Mouse (Mus musculus) ES-E14 (cell line): ENCODE data around the gene Osbpl6. TPM values are rescaled to one million over a fixed set of nuclear protein-coding genes. Genes with fewer than 3 reads are reported as not detected.

Experiments used
- DNase-seq: peaks from one replicate; pipeline ENCODE4 v3.0.0-alpha.2; 2013; ENCODE audit warnings: low read depth, low spot score
- H3K27ac ChIP-seq: 2 replicates; pipeline ENCODE4 v1.5.1; 2012; ENCODE audit warnings: low read depth, mild to moderate bottlenecking, low read length, moderate library complexity, mixed read lengths; ENCODE audit not compliant: poor library complexity, insufficient read depth, severe bottlenecking
- H3K36me3 ChIP-seq: 2 replicates; pipeline ENCODE4 v1.6.1; 2012; ENCODE audit warnings: mild to moderate bottlenecking, low read length, moderate library complexity, mixed read lengths; ENCODE audit not compliant: control insufficient read depth, poor library complexity, insufficient read depth, severe bottlenecking
- H3K4me1 ChIP-seq, 2 experiments: fragments of 150-350 bp in 1 of 2; sonication (generic) in 1 of 2; 2 replicates each; pipeline ENCODE4 v1.6.1; 2012; ENCODE audit warnings: low read length in 2 of 2, mild to moderate bottlenecking in 1 of 2, mixed read lengths in 1 of 2; ENCODE audit not compliant: control insufficient read depth in 2 of 2, insufficient read depth in 2 of 2, poor library complexity in 1 of 2
- H3K4me3 ChIP-seq, 2 experiments: fragments of 150-350 bp in 1 of 2; sonication (generic) in 1 of 2; 2 replicates each; pipeline ENCODE4 v1.5.1; 2012; ENCODE audit warnings: low read length in 2 of 2, low read depth in 1 of 2, mild to moderate bottlenecking in 1 of 2, mixed read lengths in 1 of 2; ENCODE audit not compliant: insufficient read depth in 1 of 2, poor library complexity in 1 of 2, severe bottlenecking in 1 of 2
- H3K9ac ChIP-seq: 2 replicates; pipeline ENCODE4 v1.6.1; 2012; ENCODE audit warnings: low read depth, mild to moderate bottlenecking, low read length, mixed read lengths; ENCODE audit not compliant: poor library complexity, insufficient read depth, severe bottlenecking
- H3K9me3 ChIP-seq: fragments of 150-350 bp; sonication (generic); 2 replicates; pipeline ENCODE4 v1.6.1; 2012; ENCODE audit warnings: low read depth, mild to moderate bottlenecking, low read length; ENCODE audit not compliant: control insufficient read depth, insufficient read depth
- CHD2 ChIP-seq: IDR thresholded peaks from 2 replicates; pipeline ENCODE4 v1.6.1; 2014; ENCODE audit warnings: mild to moderate bottlenecking, low read depth, low read length, inconsistent platforms
- HCFC1 ChIP-seq: IDR thresholded peaks from 2 replicates; pipeline ENCODE4 v1.6.1; 2012; ENCODE audit warnings: low read length, inconsistent platforms, borderline replicate concordance; ENCODE audit not compliant: insufficient read depth
- MAFK ChIP-seq: IDR thresholded peaks from 2 replicates; pipeline ENCODE4 v1.6.1; 2014; ENCODE audit warnings: mild to moderate bottlenecking, low read depth, low read length, inconsistent platforms; ENCODE audit not compliant: insufficient read depth
- ZC3H11A ChIP-seq: IDR thresholded peaks from 2 replicates; pipeline ENCODE4 v1.6.1; 2012; ENCODE audit warnings: low read depth, mild to moderate bottlenecking, inconsistent platforms, low read length, borderline replicate concordance
- ZNF384 ChIP-seq: IDR thresholded peaks from 2 replicates; pipeline ENCODE4 v1.6.1; 2012; ENCODE audit warnings: low read depth, low read length, inconsistent platforms
- in situ Hi-C, 2 experiments: fragments of 600-800 bp; cut with MboI; formaldehyde crosslinking; loops; one replicate each; pipeline ENCODE4 v1.15.1; 2025; ENCODE audit warnings: low sequenced_read_pairs in 2 of 2, inconsistent platforms in 1 of 2; ENCODE audit not compliant: unreplicated experiment in 2 of 2
- total RNA-seq: library from RNA; depleted of rRNA; stranded (reverse); fragments of 300-350 nt; gene quantifications from 2 replicates; pipeline ENCODE4 v1.2.3, GENCODE M21; 2012

Gene Osbpl6
- total RNA-seq, 1 experiment = 0.45 TPM

GRCm38 (mm10) chr2:76468204-76468603 lies 61.9 kb downstream of the Osbpl6 start:
- Histone ChIP-seq H3K4me1 (no peaks in the 10 kb centered on the region), H3K9me3 (no peaks in the 10 kb centered on the region), H3K9ac (no peak overlapping the region), H3K27ac (no peak overlapping the region), H3K36me3 (no peaks in the 10 kb centered on the region), H3K4me3 (no peak overlapping the region)
- no peak for TF ChIP-seq MAFK
- no peak for TF ChIP-seq ZNF384
- no peak for TF ChIP-seq CHD2
- TF ChIP-seq ZC3H11A = no peak
- no peak for TF ChIP-seq HCFC1
- DNase-seq = no peak
- in situ Hi-C loops = no loop called here

- no peak overlapping the region for H3K4me3 ChIP-seq
- no peaks in the 10 kb centered on the region for H3K9me3 ChIP-seq
- DNase-seq = no peak
- H3K4me1 ChIP-seq = no peaks in the 10 kb centered on the region
- H3K9ac ChIP-seq = no peak overlapping the region
- H3K36me3 ChIP-seq = no peaks in the 10 kb centered on the region
- in situ Hi-C loops = no loop called here
- TF ChIP-seq ZC3H11A (no peak), CHD2 (no peak), HCFC1 (no peak), ZNF384 (no peak), MAFK (no peak)
- H3K27ac ChIP-seq = no peak overlapping the region
These were observed 62.9 kb downstream of the Osbpl6 start for GRCm38 (mm10) chr2:76469091-76469750.

GRCm38 (mm10) chr2:76469751-76470099 lies 63.4 kb downstream of the Osbpl6 start:
- TF ChIP-seq ZC3H11A = no peak
- TF ChIP-seq MAFK = no peak
- TF ChIP-seq HCFC1 = no peak
- no peak for TF ChIP-seq ZNF384
- TF ChIP-seq CHD2 = no peak
- no peaks in the 10 kb centered on the region for H3K4me1 ChIP-seq
- H3K9me3 ChIP-seq = no peaks in the 10 kb centered on the region
- DNase-seq = no peak
- H3K4me3 ChIP-seq = no peak overlapping the region
- H3K27ac ChIP-seq = no peak overlapping the region
- in situ Hi-C loops = no loop called here
- no peak overlapping the region for H3K9ac ChIP-seq
- no peaks in the 10 kb centered on the region for H3K36me3 ChIP-seq

GRCm38 (mm10) chr2:76470391-76470790 lies 64.1 kb downstream of the Osbpl6 start:
- in situ Hi-C loops = no loop called here
- H3K4me3 ChIP-seq = no peak overlapping the region
- H3K9ac ChIP-seq = no peak overlapping the region
- no peaks in the 10 kb centered on the region for H3K4me1 ChIP-seq
- no peaks in the 10 kb centered on the region for H3K9me3 ChIP-seq
- TF ChIP-seq ZC3H11A (no peak), MAFK (no peak), ZNF384 (no peak), CHD2 (no peak), HCFC1 (no peak)
- no peaks in the 10 kb centered on the region for H3K36me3 ChIP-seq
- H3K27ac ChIP-seq = no peak overlapping the region
- no peak for DNase-seq

GRCm38 (mm10) chr2:76475788-76476187 lies 69.5 kb downstream of the Osbpl6 start:
- no peaks in the 10 kb centered on the region for H3K9me3 ChIP-seq
- no peak for TF ChIP-seq ZC3H11A
- TF ChIP-seq ZNF384 = no peak
- no peak for TF ChIP-seq CHD2
- TF ChIP-seq HCFC1 = no peak
- TF ChIP-seq MAFK = no peak
- H3K4me1 ChIP-seq = no peaks in the 10 kb centered on the region
- no peak overlapping the region for H3K9ac ChIP-seq
- no peak for DNase-seq
- no peak overlapping the region for H3K4me3 ChIP-seq
- in situ Hi-C loops = no loop called here
- H3K27ac ChIP-seq = no peak overlapping the region
- no peaks in the 10 kb centered on the region for H3K36me3 ChIP-seq
